Mouse (Mus musculus) colon, adult 2 months (tissue): Measurements from ENCODE around the gene Mlc1. TPM values are rescaled to one million over a fixed set of nuclear protein-coding genes. Genes with fewer than 3 reads are reported as not detected.

Experiments used
- polyA plus RNA-seq: library from polyadenylated mRNA; depleted of rRNA; stranded (reverse); fragments of >200 nt; gene quantifications from 2 replicates; pipeline ENCODE4 v1.2.3, GENCODE M21; 2012; rRNA removed

Mlc1 gene
- not detected in 2 replicates for polyA plus RNA-seq

GRCm38 (mm10) chr15:88978281-88979137 lies at the start of gene Mlc1:
Gene Mlc1, minus strand, starts transcription at chr15:88979007.

GRCm38 (mm10) chr15:88982534-88983079 lies 3.8 kb upstream of the Mlc1 start, which contains the start of gene Mov10l1:
Gene Mov10l1, plus strand, starts transcription at chr15:88982909.

GRCm38 (mm10) chr15:88954368-88955072 lies 24.3 kb downstream of the Mlc1 start, which contains the start of gene Ttll8:
Gene Ttll8, minus strand, starts transcription at chr15:88954418.

Other genes starting within 250 kb of the Mlc1 start
- 14.6 and 18.1 TPM in 2 replicates for gene Brd1, start 244.8 kb downstream of the Mlc1 start, polyA plus RNA-seq
- 3.9 and 5.7 TPM in 2 replicates for gene Zbed4, start 227.3 kb downstream of the Mlc1 start, polyA plus RNA-seq
- 22.3 and 22.6 TPM in 2 replicates for gene Alg12, start 159.7 kb downstream of the Mlc1 start, polyA plus RNA-seq
- 49.6 and 56.6 TPM in 2 replicates for gene Creld2, start 159.4 kb downstream of the Mlc1 start, polyA plus RNA-seq
- gene Pim3, start 116.8 kb downstream of the Mlc1 start, polyA plus RNA-seq, result 77.2 and 79.2 TPM in 2 replicates
- not detected in 2 replicates for gene Ttll8, start 24.6 kb downstream of the Mlc1 start, polyA plus RNA-seq
- not detected in 2 replicates for gene Mov10l1, start 3.9 kb upstream of the Mlc1 start, polyA plus RNA-seq
- 0.36 and 0.52 TPM in 2 replicates for gene Panx2, start 80.7 kb upstream of the Mlc1 start, polyA plus RNA-seq
- 79.8 and 87.2 TPM in 2 replicates for gene Trabd, start 96.1 kb upstream of the Mlc1 start, polyA plus RNA-seq
- 66.7 and 76.7 TPM in 2 replicates for gene Selenoo, start 110.1 kb upstream of the Mlc1 start, polyA plus RNA-seq
- 27.6 and 29.1 TPM in 2 replicates for gene Tubgcp6, start 144.1 kb upstream of the Mlc1 start, polyA plus RNA-seq
- gene Hdac10, start 149.7 kb upstream of the Mlc1 start, polyA plus RNA-seq, result 34.5 and 42.0 TPM in 2 replicates
- gene Mapk12, start 161.7 kb upstream of the Mlc1 start, polyA plus RNA-seq, result 4.7 and 4.8 TPM in 2 replicates
- 3.1 and 3.6 TPM in 2 replicates for gene Mapk11, start 170.6 kb upstream of the Mlc1 start, polyA plus RNA-seq
- gene Plxnb2, start 201.8 kb upstream of the Mlc1 start, polyA plus RNA-seq, result 407 and 411 TPM in 2 replicates
- 13.8 and 18.4 TPM in 2 replicates for gene Dennd6b, start 217.5 kb upstream of the Mlc1 start, polyA plus RNA-seq
- gene Ppp6r2, start 232.5 kb upstream of the Mlc1 start, polyA plus RNA-seq, result 241 and 282 TPM in 2 replicates